Mouse (Mus musculus) heart, postnatal 0 days (tissue): ENCODE measurements around the gene Wnt11. TPM values are rescaled to one million over a fixed set of nuclear protein-coding genes. Genes with fewer than 3 reads are reported as not detected.

Experiments
- ATAC-seq: fragments of 200-750 bp; cut with Nextera tagmentation; 2 replicates; pipeline ENCODE4 v1.8.0; 2017; ENCODE audit warnings: low read depth, moderate number of reproducible peaks, moderate library complexity; ENCODE audit not compliant: insufficient read depth
- DNase-seq: peaks from one replicate; pipeline ENCODE4 v3.0.0-alpha.2; 2016; ENCODE audit warnings: low spot score
- H3K27ac ChIP-seq: fragments of 300-500 bp; sonication (generic); 2 replicates; pipeline ENCODE4 v1.5.1; 2014; ENCODE audit warnings: low read depth, mild to moderate bottlenecking
- H3K27me3 ChIP-seq: fragments of 300-500 bp; sonication (generic); 2 replicates; pipeline ENCODE4 v1.6.1; 2014; ENCODE audit warnings: low read length, mixed read lengths; ENCODE audit not compliant: control insufficient read depth, insufficient read depth
- H3K36me3 ChIP-seq: fragments of 300-500 bp; sonication (generic); replicated peaks from 2 replicates; pipeline ENCODE4 v1.6.1; 2014; ENCODE audit warnings: low read length, mixed read lengths; ENCODE audit not compliant: control insufficient read depth, insufficient read depth
- H3K4me1 ChIP-seq: fragments of 300-500 bp; sonication (generic); 2 replicates; pipeline ENCODE4 v1.6.1; 2014; ENCODE audit warnings: antibody characterized with exemption; ENCODE audit not compliant: control insufficient read depth, insufficient read depth
- H3K4me2 ChIP-seq: fragments of 300-500 bp; sonication (generic); 2 replicates; pipeline ENCODE4 v1.6.1; 2014; ENCODE audit warnings: low read depth, mild to moderate bottlenecking, low read length, moderate library complexity
- H3K4me3 ChIP-seq: fragments of 300-500 bp; sonication (generic); 2 replicates; pipeline ENCODE4 v1.5.1; 2014; ENCODE audit warnings: low read depth, low read length
- H3K9ac ChIP-seq: fragments of 300-500 bp; sonication (generic); replicated peaks from 2 replicates; pipeline ENCODE4 v1.6.1; 2014; ENCODE audit warnings: low read depth, low read length, mixed read lengths
- H3K9me3 ChIP-seq: fragments of 300-500 bp; sonication (generic); replicated peaks from 2 replicates; pipeline ENCODE4 v1.6.1; 2016; ENCODE audit warnings: low read length; ENCODE audit not compliant: control insufficient read depth
- CTCF ChIP-seq: IDR thresholded peaks from 2 replicates; pipeline ENCODE4 v1.5.1; 2016; ENCODE audit warnings: antibody characterized with exemption, control low read depth, low read depth
- EP300 ChIP-seq: IDR thresholded peaks from 2 replicates; pipeline ENCODE4 v1.6.1; 2016; ENCODE audit warnings: antibody characterized with exemption, low read depth
- WGBS: fragments of 180-500 bp; shearing (Covaris S2); extraction: QIAGEN DNeasy Blood & Tissue Kit; methylation state at CpG from one replicate; pipeline ENCODE4 v1.1.7; 2014; 5-methylcytosine and 5-hydroxymethylcytosine counted together
- polyA plus RNA-seq: library from polyadenylated mRNA; unstranded; fragments of >200 nt; fragmentation: Nextera tagmentation; extraction: Ambion mirVana; gene quantifications from 2 replicates; pipeline ENCODE4 v1.2.1, GENCODE M21; 2015
- total RNA-seq: library from RNA; depleted of rRNA; stranded (reverse); fragments of >200 nt; gene quantifications from 2 replicates; pipeline ENCODE4 v1.2.3, GENCODE M21; 2014; ENCODE audit warnings: low replicate concordance

Wnt11 gene
- total and polyA plus RNA-seq, 2 experiments from 2014 or later: 4.4 to 22.9 TPM

DNA sequence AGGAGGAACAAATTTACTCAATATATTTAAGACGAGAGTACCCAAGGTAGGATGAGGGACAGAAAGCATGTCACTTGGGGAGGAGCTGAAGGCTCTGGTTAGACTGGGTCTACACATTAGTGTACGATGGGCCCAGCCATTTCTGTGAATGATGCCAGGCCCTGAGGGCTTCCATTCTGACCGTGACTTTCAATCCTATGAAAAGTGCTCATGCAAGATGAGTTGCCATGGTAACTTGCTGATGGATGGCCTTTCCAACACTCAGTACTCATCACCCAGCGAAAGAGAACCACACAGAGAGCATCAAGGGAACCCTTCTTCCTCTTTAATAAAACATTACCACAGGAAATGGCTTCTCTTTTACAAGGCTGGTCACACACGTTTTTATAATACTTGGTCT is 53.9 kb downstream of the Wnt11 start:
- DNase-seq (no peak), ATAC-seq (no peak)
- Histone ChIP-seq H3K9me3 (no peaks in the 10 kb centered on the region), H3K27me3 (no peaks in the 10 kb centered on the region), H3K4me3 (no peak overlapping the region), H3K4me1 (no peaks in the 10 kb centered on the region), H3K4me2 (no peak overlapping the region), H3K36me3 (peaks cover 32% of the 10 kb centered on the region), H3K27ac (no peak overlapping the region), H3K9ac (no peak overlapping the region)
- no peak for TF ChIP-seq EP300
- no peak for TF ChIP-seq CTCF
- 83% methylated on average over 5 of the region's 5 CpGs for WGBS

- peaks cover 29% of the 10 kb centered on the region for H3K36me3 ChIP-seq
- DNase-seq: no peak
- no peak overlapping the region for H3K4me3 ChIP-seq
- H3K27ac ChIP-seq: no peak overlapping the region
- H3K4me2 ChIP-seq: no peak overlapping the region
- H3K27me3 ChIP-seq: no peaks in the 10 kb centered on the region
- no peak overlapping the region for H3K9ac ChIP-seq
- H3K4me1 ChIP-seq: no peaks in the 10 kb centered on the region
- WGBS: 79% methylated on average over 7 of the region's 7 CpGs
- no peak for ATAC-seq
- TF ChIP-seq EP300 (no peak), CTCF (no peak)
- no peaks in the 10 kb centered on the region for H3K9me3 ChIP-seq
Measured at GRCm38 (mm10) chr7:98889211-98889610, 54.3 kb downstream of the Wnt11 start.

- TF ChIP-seq EP300 (no peak), CTCF (no peak)
- Histone ChIP-seq H3K4me3 (no peak overlapping the region), H3K4me1 (peaks cover 19% of the 10 kb centered on the region), H3K27me3 (no peaks in the 10 kb centered on the region), H3K36me3 (peaks cover 4% of the 10 kb centered on the region), H3K4me2 (no peak overlapping the region), H3K27ac (no peak overlapping the region), H3K9ac (no peak overlapping the region), H3K9me3 (no peaks in the 10 kb centered on the region)
- 92% methylated on average over 5 of the region's 5 CpGs for WGBS
- DNase-seq (no peak), ATAC-seq (no peak)
Measured at GRCm38 (mm10) chr7:98893144-98893543, 58.2 kb downstream of the Wnt11 start.

DNA sequence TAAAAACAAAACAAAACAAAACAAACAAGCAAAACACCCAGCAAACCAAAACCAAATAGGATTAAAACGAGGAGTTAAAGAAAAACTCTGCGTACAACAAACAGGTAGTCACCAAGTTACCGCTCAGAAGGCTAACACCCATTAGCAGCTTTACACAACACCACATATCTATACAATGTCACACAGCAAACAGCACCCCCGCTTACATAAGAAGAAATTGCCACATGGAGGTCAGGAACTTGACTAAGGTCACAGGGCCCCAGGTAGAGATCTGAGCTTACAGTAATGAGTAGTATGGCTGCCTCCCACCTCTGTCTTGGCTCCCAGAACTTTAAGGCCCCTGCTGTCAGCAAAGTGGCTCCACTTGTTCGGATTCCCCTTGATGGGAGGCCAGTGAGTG is 59.4 kb downstream of the Wnt11 start:
- Histone ChIP-seq H3K4me2 (no peak overlapping the region), H3K27me3 (no peaks in the 10 kb centered on the region), H3K4me1 (peaks cover 19% of the 10 kb centered on the region), H3K9me3 (no peaks in the 10 kb centered on the region), H3K9ac (no peak overlapping the region), H3K4me3 (no peak overlapping the region), H3K36me3 (peaks cover 2% of the 10 kb centered on the region; the same call in 1 of the 2 replicates), H3K27ac (no peak overlapping the region)
- ATAC-seq: no peak
- no peak for TF ChIP-seq EP300
- TF ChIP-seq CTCF: no peak
- DNase-seq: no peak
- WGBS: 92% methylated on average over 5 of the region's 5 CpGs

GRCm38 (mm10) chr7:98894768-98895167 is 59.9 kb downstream of the Wnt11 start:
- H3K4me2 ChIP-seq: no peak overlapping the region
- no peak for ATAC-seq
- peaks cover 5% of the 10 kb centered on the region; the same call in 1 of the 2 replicates for H3K36me3 ChIP-seq
- no peak overlapping the region for H3K27ac ChIP-seq
- peaks cover 20% of the 10 kb centered on the region for H3K4me1 ChIP-seq
- H3K9me3 ChIP-seq: no peaks in the 10 kb centered on the region
- H3K4me3 ChIP-seq: no peak overlapping the region
- TF ChIP-seq CTCF: no peak
- TF ChIP-seq EP300: no peak
- DNase-seq: no peak
- H3K9ac ChIP-seq: no peak overlapping the region
- WGBS: 46% methylated on average over 5 of the region's 5 CpGs
- H3K27me3 ChIP-seq: no peaks in the 10 kb centered on the region

DNA sequence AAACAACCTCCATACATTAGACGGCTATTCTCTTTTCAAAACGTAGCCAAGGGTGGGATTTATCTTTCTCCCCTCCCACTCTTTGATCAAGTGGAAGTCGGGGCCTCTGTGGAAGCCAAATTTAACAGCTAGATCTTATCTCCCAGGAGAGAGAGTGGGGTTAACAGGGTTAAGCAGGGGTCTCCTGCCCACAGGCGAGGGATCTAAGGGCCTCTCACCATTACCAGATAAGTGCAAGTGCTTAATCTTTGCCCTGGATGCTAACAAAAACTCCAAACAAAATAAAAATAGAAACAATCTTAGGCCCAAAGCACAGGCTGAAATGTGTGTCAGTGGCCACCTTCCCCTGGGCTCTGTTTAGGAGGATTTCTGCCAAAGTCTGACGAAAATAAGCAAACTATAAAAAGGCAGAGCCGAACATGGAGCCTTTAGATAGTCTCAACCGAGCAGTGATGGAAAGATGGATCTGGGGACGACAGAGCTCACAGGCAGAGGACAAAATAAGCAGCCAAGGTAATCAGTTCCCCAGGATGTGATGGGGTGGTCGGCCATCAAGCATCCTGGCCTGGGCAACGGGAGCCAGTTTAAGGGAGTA is 60.7 kb downstream of the Wnt11 start:
- WGBS: 13% methylated on average over 10 of the region's 10 CpGs
- no peaks in the 10 kb centered on the region for H3K27me3 ChIP-seq
- H3K4me2 ChIP-seq: no peak overlapping the region
- H3K4me1 ChIP-seq: peaks cover 28% of the 10 kb centered on the region
- DNase-seq (no peak), ATAC-seq (no peak)
- H3K9ac ChIP-seq: no peak overlapping the region
- no peaks in the 10 kb centered on the region for H3K9me3 ChIP-seq
- no peak overlapping the region for H3K27ac ChIP-seq
- H3K36me3 ChIP-seq: peaks cover 5% of the 10 kb centered on the region; the same call in 1 of the 2 replicates
- H3K4me3 ChIP-seq: no peak overlapping the region
- no peak for TF ChIP-seq EP300
- no peak for TF ChIP-seq CTCF
